Mouse (Mus musculus): ENCODE results near the gene Fam57b. TPM values are rescaled to one million over a fixed set of nuclear protein-coding genes. Genes with fewer than 3 reads are reported as not detected.

The Fam57b gene
- polyA plus RNA-seq, 1 experiment, result 13.3 TPM

DNA sequence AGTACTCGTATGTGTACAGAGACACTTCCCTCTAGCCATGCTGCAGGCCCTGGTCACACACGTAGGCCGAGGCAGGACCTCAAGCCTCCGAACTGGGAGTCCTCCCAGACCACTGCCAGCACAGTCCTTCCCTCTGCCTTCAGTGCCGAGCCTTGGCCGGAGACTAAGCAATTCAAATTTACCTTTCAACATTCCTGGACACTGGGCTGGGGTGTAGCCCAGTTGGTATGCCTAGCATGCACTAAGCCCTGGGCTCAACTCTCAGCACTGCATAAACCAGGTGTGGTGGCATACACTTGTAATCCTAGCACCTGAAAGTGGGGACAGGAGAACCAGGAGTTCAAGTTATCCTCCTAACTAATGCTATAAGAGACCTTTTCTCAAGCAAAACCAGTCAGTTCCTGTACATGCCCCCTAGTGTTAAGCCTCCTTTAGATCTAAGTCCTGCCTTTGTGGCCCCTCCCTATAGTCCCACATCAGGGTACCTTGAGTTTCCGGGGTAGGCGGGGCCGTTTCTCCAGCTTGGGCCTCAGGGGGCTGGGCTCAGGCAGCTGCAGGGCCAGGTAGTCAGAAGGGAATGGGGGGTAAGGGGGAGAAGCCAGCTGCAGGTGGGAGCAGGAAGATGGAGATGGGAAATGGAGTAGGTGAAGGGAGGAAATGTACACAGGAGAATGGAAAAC lies 59.4 kb downstream of the Fam57b start:
- WGBS, result 62% methylated on average over 9 of the region's 9 CpGs
- TF ChIP-seq CTCF (IDR thresholded peaks at IDR 0.05; ENCODE audit: insufficient read depth, low read length) (no peak), POLR2A (IDR thresholded peaks at IDR 0.05; ENCODE audit: borderline replicate concordance, extremely low read depth, low read depth, low read length) (peak; percentile 42; the same call in 1 of the 2 replicates)

DNA sequence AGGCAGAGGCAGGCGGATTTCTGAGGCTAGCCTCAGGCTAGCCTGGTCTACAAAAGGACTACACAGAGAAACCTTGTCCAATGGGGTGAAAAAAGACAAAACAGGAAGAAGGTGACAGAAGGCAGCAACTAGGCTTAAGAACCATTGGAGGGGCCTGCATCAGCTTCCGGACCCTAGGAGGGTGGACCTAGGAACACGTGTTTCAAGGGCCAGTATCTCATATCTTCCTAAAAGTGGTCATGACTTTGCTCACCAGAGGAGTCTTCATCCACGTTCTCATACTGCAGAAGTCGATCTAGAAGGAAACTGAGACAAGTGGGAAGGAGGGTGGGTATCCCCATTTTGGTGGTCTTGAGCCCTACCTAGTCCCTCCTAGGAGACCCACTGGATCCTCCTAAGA lies 63.5 kb downstream of the Fam57b start:
- H3K4me1 ChIP-seq (ENCODE audit: control insufficient read depth, insufficient read depth, low read length), result peaks cover 11% of the 10 kb centered on the region
- DNase-seq, result no peak
- no peak for TF ChIP-seq POLR2A (IDR thresholded peaks at IDR 0.05; ENCODE audit: borderline replicate concordance, extremely low read depth, low read depth, low read length)
- no peak for TF ChIP-seq CTCF (IDR thresholded peaks at IDR 0.05; ENCODE audit: insufficient read depth, low read length)
- peak overlapping the region; percentile 89 for H3K4me3 ChIP-seq (replicated peaks; ENCODE audit: extremely low read depth, low read depth, low read length)
- WGBS, result 53% methylated on average over 5 of the region's 5 CpGs

More for the DNA sequence above, 59.4 kb downstream of the Fam57b start:
- H3K4me1 ChIP-seq (ENCODE audit: control insufficient read depth, insufficient read depth, low read length), result peaks cover 6% of the 10 kb centered on the region
- no peak for DNase-seq
- no peak overlapping the region for H3K4me3 ChIP-seq (replicated peaks; ENCODE audit: extremely low read depth, low read depth, low read length)

DNA sequence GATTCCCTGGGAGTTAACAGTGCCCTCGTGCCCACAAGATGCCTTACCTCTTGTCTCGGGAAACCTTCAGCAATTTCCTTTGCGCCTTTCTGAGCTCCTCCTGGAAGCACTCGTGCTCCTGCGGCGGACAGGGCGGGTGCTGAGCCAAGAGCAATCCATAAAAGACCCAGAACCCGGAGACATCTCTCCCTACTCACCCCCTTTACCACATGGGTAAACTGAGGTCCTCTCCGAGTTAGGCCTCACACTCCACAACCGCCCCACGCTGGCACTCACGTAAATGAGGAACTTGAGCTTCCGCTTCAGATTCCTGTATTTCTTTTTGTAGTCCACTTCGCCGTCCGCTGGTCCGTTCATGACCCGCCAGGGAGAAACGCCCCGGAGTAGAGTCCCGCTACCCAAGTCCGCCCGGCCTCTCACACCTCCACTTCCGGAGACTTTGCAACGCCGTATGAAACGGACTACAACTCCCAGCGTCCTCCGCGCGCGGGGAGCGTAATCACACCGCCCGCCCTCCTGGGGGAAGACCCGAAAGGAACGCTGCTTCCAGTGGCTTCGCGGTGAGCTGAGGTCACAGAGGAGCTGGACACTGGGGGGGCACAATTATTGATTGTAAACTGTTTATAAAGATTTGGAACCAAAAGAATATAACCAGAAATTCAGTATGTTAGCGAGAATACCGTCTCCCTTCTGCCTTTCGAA lies 64.1 kb downstream of the Fam57b start, which contains the start of gene Hirip3:
Hirip3 (plus strand) TSS at position 544 of the 702 bp plus-strand sequence.
- no peak for TF ChIP-seq CTCF (IDR thresholded peaks at IDR 0.05; ENCODE audit: insufficient read depth, low read length)
- TF ChIP-seq POLR2A (IDR thresholded peaks at IDR 0.05; ENCODE audit: borderline replicate concordance, extremely low read depth, low read depth, low read length), result peak; percentile 82; the same call in 1 of the 2 replicates
- H3K4me1 ChIP-seq (ENCODE audit: control insufficient read depth, insufficient read depth, low read length), result peaks cover 11% of the 10 kb centered on the region
- under 1% methylated on average over 42 of the region's 42 CpGs for WGBS
- peak within 1 kb of the TSS; percentile 89 for H3K4me3 ChIP-seq (replicated peaks; ENCODE audit: extremely low read depth, low read depth, low read length)
- peak; percentile 95 for DNase-seq

DNA sequence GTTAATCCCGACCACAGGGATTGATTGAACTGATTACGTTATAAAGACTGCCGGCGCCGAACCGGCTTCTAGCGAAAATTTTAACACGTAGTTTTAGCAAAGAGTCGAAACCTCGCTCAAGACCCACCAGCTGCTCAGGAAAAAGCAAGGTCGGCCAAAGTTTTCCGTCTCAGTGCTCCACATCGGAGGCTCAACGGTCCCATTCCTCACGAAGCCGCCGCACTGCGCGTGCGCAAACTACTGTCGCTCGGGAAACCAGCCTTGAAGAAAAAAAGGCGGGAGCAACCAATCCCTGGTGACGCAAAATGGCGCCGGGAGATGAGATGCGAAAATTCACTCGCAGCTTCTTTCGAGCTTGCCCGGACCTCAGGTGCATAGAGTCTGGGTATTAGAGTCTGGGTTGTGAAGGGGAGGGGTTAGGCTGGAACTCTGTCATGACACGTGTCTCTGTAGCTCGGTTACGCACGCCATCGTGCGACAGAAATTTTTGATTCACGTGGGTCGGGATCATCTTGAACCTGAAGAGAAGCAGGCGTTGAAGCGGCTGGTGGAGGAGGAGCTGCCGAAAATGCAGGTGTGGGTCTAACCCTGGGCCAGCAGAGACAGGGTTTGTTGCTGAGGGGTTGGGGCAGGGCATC lies 64.8 kb downstream of the Fam57b start, which contains the start of gene Ino80e:
Ino80e (minus strand) TSS at position 231 of the 638 bp plus-strand sequence.
- Histone ChIP-seq H3K4me1 (ENCODE audit: control insufficient read depth, insufficient read depth, low read length) (peaks cover 11% of the 10 kb centered on the region), H3K4me3 (replicated peaks; ENCODE audit: extremely low read depth, low read depth, low read length) (peak within 1 kb of the TSS; percentile 89)
- peak; percentile 91 for DNase-seq
- TF ChIP-seq POLR2A (IDR thresholded peaks at IDR 0.05; ENCODE audit: borderline replicate concordance, extremely low read depth, low read depth, low read length) (peak; percentile 65; the same call in 1 of the 2 replicates), CTCF (IDR thresholded peaks at IDR 0.05; ENCODE audit: insufficient read depth, low read length) (no peak)
- under 1% methylated on average over 41 of the region's 41 CpGs for WGBS

DNA sequence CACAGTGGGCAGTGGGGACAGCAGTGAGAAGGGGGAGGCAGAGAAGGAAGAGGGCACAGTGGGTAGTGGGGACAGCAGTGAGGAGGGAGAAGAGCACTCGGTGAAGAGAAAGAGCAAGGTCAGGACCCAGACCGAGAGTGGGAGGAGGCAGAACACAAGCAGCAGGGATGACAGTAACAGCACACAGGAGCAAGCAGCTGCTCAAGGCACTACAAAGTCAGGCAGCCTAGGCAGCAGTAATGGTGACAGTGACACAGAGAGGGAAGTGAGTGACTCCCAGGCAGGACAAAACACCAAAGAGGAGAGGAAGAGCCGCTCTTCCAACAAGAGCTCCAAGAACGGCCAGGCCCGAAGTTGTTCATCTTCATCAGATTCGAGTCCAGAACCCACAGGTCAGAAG lies 66.3 kb downstream of the Fam57b start:
- 58% methylated on average over 6 of the region's 6 CpGs for WGBS
- Histone ChIP-seq H3K4me1 (ENCODE audit: control insufficient read depth, insufficient read depth, low read length) (peaks cover 11% of the 10 kb centered on the region), H3K4me3 (replicated peaks; ENCODE audit: extremely low read depth, low read depth, low read length) (no peak overlapping the region)
- DNase-seq, result no peak
- TF ChIP-seq CTCF (IDR thresholded peaks at IDR 0.05; ENCODE audit: insufficient read depth, low read length), result no peak
- TF ChIP-seq POLR2A (IDR thresholded peaks at IDR 0.05; ENCODE audit: borderline replicate concordance, extremely low read depth, low read depth, low read length), result no peak

DNA sequence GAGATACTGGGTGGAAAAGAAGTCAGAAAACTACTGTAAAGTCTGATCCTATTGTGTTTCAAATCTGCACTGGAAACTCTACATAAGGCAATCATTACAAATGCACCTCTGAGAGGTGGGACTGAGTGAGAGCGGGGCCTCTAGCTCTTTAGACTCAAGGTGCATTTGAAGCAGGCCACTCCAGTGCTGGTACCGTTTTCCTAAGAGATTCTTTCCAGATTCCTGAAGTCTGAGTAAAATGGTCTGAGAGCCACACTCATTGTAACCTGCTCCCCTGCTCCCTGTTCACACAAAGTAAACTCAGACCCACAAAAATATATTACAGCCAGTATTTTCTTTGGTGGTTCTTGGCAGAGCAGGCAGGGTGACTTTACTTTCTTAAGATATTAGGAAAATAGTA lies 70.1 kb downstream of the Fam57b start:
- no peak for TF ChIP-seq POLR2A (IDR thresholded peaks at IDR 0.05; ENCODE audit: borderline replicate concordance, extremely low read depth, low read depth, low read length)
- no peak for TF ChIP-seq CTCF (IDR thresholded peaks at IDR 0.05; ENCODE audit: insufficient read depth, low read length)
- 75% methylated on average over 2 of the region's 2 CpGs for WGBS
- no peak for DNase-seq
- peaks cover 3% of the 10 kb centered on the region for H3K4me1 ChIP-seq (ENCODE audit: control insufficient read depth, insufficient read depth, low read length)
- no peak overlapping the region for H3K4me3 ChIP-seq (replicated peaks; ENCODE audit: extremely low read depth, low read depth, low read length)

DNA sequence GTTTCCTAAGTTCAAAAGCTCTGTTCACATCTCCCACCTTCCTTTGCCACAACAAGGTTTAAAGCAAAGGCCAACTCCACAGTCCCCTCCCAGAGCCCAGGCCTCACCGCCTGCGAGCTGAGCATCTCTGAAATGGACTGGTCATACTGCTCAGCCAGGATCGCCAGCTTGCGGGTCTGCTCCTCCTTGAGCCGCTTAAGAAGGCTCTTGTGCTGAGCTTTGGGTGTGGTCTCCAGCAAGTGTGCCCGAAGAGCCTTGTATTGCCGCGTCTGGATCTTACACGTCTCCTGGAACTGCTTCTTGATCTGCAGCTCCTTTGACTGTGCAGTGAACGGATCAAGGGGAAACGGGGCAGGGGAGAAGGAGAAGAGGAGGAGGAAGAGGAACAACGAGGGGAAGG lies 70.5 kb downstream of the Fam57b start:
- no peak for TF ChIP-seq POLR2A (IDR thresholded peaks at IDR 0.05; ENCODE audit: borderline replicate concordance, extremely low read depth, low read depth, low read length)
- Histone ChIP-seq H3K4me1 (ENCODE audit: control insufficient read depth, insufficient read depth, low read length) (no peaks in the 10 kb centered on the region), H3K4me3 (replicated peaks; ENCODE audit: extremely low read depth, low read depth, low read length) (no peak overlapping the region)
- no peak for DNase-seq
- WGBS, result 58% methylated on average over 12 of the region's 12 CpGs

DNA sequence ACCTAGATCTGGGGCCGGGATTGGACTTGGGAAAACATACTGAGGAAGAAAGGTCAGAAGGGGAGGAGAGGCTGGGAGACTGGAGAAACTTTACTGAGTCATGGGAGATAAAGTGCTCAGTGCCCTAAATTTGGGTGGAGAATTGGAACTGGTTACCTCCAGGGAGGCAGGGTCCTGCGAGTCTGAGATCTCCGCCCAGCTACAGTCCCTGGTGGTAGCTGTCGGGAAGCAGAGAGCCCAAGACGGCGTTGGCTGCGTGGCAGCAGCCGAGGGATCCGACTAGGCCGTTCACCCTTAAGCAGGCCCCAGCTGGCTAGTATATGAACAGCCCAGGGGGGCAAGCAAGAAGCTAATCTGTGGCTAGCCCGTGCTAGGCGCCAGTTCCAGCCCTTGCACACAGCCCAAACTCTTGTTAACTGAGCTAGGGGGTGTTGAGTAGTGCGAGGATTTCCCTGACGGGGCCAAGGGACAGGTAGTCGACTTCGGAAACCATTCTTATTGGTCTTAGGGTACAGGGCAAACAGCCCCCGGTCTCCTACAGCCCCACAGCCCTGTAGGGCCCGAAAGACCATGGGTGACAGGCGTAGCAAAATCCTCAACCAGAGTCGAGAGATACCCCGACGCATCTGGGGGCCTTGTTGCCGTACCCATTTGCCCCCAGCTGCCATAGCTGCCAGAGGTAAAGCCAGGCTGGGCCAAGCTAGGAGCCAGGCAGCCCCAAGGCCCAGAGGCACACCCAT lies 72.5 kb downstream of the Fam57b start:
- TF ChIP-seq CTCF (IDR thresholded peaks at IDR 0.05; ENCODE audit: insufficient read depth, low read length) (no peak), POLR2A (IDR thresholded peaks at IDR 0.05; ENCODE audit: borderline replicate concordance, extremely low read depth, low read depth, low read length) (no peak)
- no peak for DNase-seq
- Histone ChIP-seq H3K4me3 (replicated peaks; ENCODE audit: extremely low read depth, low read depth, low read length) (no peak overlapping the region), H3K4me1 (ENCODE audit: control insufficient read depth, insufficient read depth, low read length) (peaks cover 4% of the 10 kb centered on the region; the same call in 1 of the 2 replicates)
- 88% methylated on average over 23 of the region's 23 CpGs for whole genome bisulfite sequencing

DNA sequence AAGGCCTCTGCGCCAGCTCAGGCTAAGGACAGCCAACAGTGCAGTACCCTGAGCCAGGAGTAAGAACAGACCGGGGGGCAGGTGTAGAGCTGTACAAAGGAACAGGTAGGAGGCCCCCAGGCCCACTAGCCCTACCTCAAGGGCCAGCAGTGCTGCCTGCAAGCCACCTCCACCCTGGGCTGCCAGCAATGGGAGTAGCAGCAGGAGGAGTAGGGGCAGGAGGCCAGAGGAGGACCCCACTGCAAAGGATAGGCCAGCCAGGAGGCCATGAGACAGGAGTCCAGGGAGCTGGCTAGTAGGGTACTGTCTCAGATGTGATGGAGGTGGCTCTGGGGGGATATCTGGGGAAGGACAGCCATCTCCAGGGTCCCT lies 73.0 kb downstream of the Fam57b start:
- Histone ChIP-seq H3K4me1 (ENCODE audit: control insufficient read depth, insufficient read depth, low read length) (peaks cover 4% of the 10 kb centered on the region; the same call in 1 of the 2 replicates), H3K4me3 (replicated peaks; ENCODE audit: extremely low read depth, low read depth, low read length) (no peak overlapping the region)
- no peak for TF ChIP-seq POLR2A (IDR thresholded peaks at IDR 0.05; ENCODE audit: borderline replicate concordance, extremely low read depth, low read depth, low read length)
- TF ChIP-seq CTCF (IDR thresholded peaks at IDR 0.05; ENCODE audit: insufficient read depth, low read length), result no peak
- WGBS, result 87% methylated on average over 2 of the region's 2 CpGs
- DNase-seq, result no peak
